Mouse (Mus musculus) heart, embryonic 16.5 days (tissue): Measurements from ENCODE around the gene Xlr3a. TPM values are rescaled to one million over a fixed set of nuclear protein-coding genes. Genes with fewer than 3 reads are reported as not detected.
A peak's percentile ranks its signal among the peaks of the same experiment; 100 is the strongest.

Experiments used
- ATAC-seq: fragments of 200-750 bp; cut with Nextera tagmentation; replicated peaks from 2 replicates; pipeline ENCODE4 v1.8.0; 2017; ENCODE audit warnings: moderate number of reproducible peaks; ENCODE audit not compliant: insufficient read depth, low FRiP score; ENCODE audit errors: extremely low read depth
- H3K27ac ChIP-seq: fragments of 300-500 bp; sonication (generic); 2 replicates; pipeline ENCODE4 v1.5.1; 2014; ENCODE audit warnings: mild to moderate bottlenecking, low read length, control low read depth, moderate library complexity
- H3K27me3 ChIP-seq: fragments of 300-500 bp; sonication (generic); 2 replicates; pipeline ENCODE4 v1.6.1; 2014; ENCODE audit warnings: low read length, mixed read lengths; ENCODE audit not compliant: control insufficient read depth, insufficient read depth
- H3K36me3 ChIP-seq: fragments of 300-500 bp; sonication (generic); 2 replicates; pipeline ENCODE4 v1.6.1; 2014; ENCODE audit not compliant: control insufficient read depth, insufficient read depth
- H3K4me1 ChIP-seq: fragments of 300-500 bp; sonication (generic); 2 replicates; pipeline ENCODE4 v1.6.1; 2014; ENCODE audit warnings: low read length, mixed read lengths; ENCODE audit not compliant: control insufficient read depth, insufficient read depth
- H3K4me2 ChIP-seq: fragments of 300-500 bp; sonication (generic); 2 replicates; pipeline ENCODE4 v1.6.1; 2014; ENCODE audit warnings: low read depth, mild to moderate bottlenecking, control low read depth, low read length
- H3K4me3 ChIP-seq: fragments of 300-500 bp; sonication (generic); 2 replicates; pipeline ENCODE4 v1.5.1; 2014; ENCODE audit warnings: mild to moderate bottlenecking, control low read depth, low read length
- H3K9ac ChIP-seq: fragments of 300-500 bp; sonication (generic); 2 replicates; pipeline ENCODE4 v1.6.1; 2014; ENCODE audit warnings: low read length, control low read depth
- H3K9me3 ChIP-seq: fragments of 300-500 bp; sonication (generic); replicated peaks from 2 replicates; pipeline ENCODE4 v1.6.1; 2016; ENCODE audit warnings: low read length; ENCODE audit not compliant: control insufficient read depth
- WGBS: fragments of 180-500 bp; shearing (Covaris S2); extraction: QIAGEN DNeasy Blood & Tissue Kit; methylation state at CpG from one replicate; pipeline ENCODE4 v1.1.7; 2014; 5-methylcytosine and 5-hydroxymethylcytosine counted together
- polyA plus RNA-seq: library from polyadenylated mRNA; unstranded; fragments of >200 nt; fragmentation: Nextera tagmentation; extraction: Ambion mirVana; gene quantifications from 2 replicates; pipeline ENCODE4 v1.2.1, GENCODE M21; 2015

Xlr3a gene
- polyA plus RNA-seq, 1 experiment from 2014 or later, result 1.8 TPM

- H3K27ac ChIP-seq, result no peak overlapping the region
- ATAC-seq, result no peak
- H3K4me1 ChIP-seq, result no peaks in the 10 kb centered on the region
- no peak overlapping the region for H3K9ac ChIP-seq
- H3K4me2 ChIP-seq, result no peak overlapping the region
- H3K27me3 ChIP-seq, result peaks cover 2% of the 10 kb centered on the region; the same call in 1 of the 2 replicates
- no peak overlapping the region for H3K4me3 ChIP-seq
- no peaks in the 10 kb centered on the region for H3K36me3 ChIP-seq
- WGBS, result 33% methylated on average over 5 of the region's 5 CpGs
- no peaks in the 10 kb centered on the region for H3K9me3 ChIP-seq
These were observed 34.6 kb downstream of the Xlr3a start for GRCm38 (mm10) chrX:73062323-73062722.

GRCm38 (mm10) chrX:73061528-73061927, 35.4 kb downstream of the Xlr3a start:
- ATAC-seq, result no peak
- 79% methylated on average over 1 of the region's 1 CpGs for WGBS
- no peak overlapping the region for H3K27ac ChIP-seq
- H3K27me3 ChIP-seq, result peaks cover 2% of the 10 kb centered on the region; the same call in 1 of the 2 replicates
- no peak overlapping the region for H3K4me2 ChIP-seq
- no peaks in the 10 kb centered on the region for H3K4me1 ChIP-seq
- H3K36me3 ChIP-seq, result no peaks in the 10 kb centered on the region
- H3K4me3 ChIP-seq, result no peak overlapping the region
- no peak overlapping the region for H3K9ac ChIP-seq
- H3K9me3 ChIP-seq, result no peaks in the 10 kb centered on the region

- Histone ChIP-seq H3K9ac (no peak overlapping the region), H3K4me2 (peak overlapping the region; percentile 41), H3K27me3 (no peaks in the 10 kb centered on the region), H3K9me3 (no peaks in the 10 kb centered on the region), H3K27ac (no peak overlapping the region), H3K4me1 (no peaks in the 10 kb centered on the region), H3K4me3 (no peak overlapping the region), H3K36me3 (no peaks in the 10 kb centered on the region)
- ATAC-seq, result peak; percentile 91
- 14% methylated on average over 14 of the region's 14 CpGs for WGBS
These were observed 42.9 kb downstream of the Xlr3a start for GRCm38 (mm10) chrX:73053860-73054563.

GRCm38 (mm10) chrX:73039666-73040065, 57.2 kb downstream of the Xlr3a start:
- no peak for ATAC-seq
- no peak overlapping the region for H3K27ac ChIP-seq

GRCm38 (mm10) chrX:73038831-73039230, 58.1 kb downstream of the Xlr3a start:
- no peaks in the 10 kb centered on the region for H3K9me3 ChIP-seq
- no peak overlapping the region for H3K27ac ChIP-seq
- WGBS, result 75% methylated on average over 8 of the region's 8 CpGs
- no peaks in the 10 kb centered on the region; the same call in 1 of the 2 replicates for H3K27me3 ChIP-seq
- no peak overlapping the region for H3K9ac ChIP-seq
- H3K4me3 ChIP-seq, result no peak overlapping the region
- no peaks in the 10 kb centered on the region for H3K4me1 ChIP-seq
- no peak for ATAC-seq
- H3K4me2 ChIP-seq, result no peak overlapping the region
- no peaks in the 10 kb centered on the region for H3K36me3 ChIP-seq

More at GRCm38 (mm10) chrX:73039666-73040065, 57.2 kb downstream of the Xlr3a start:
- H3K9me3 ChIP-seq, result no peaks in the 10 kb centered on the region
- H3K4me3 ChIP-seq, result no peak overlapping the region
- no peak overlapping the region for H3K4me2 ChIP-seq
- H3K9ac ChIP-seq, result no peak overlapping the region
- H3K36me3 ChIP-seq, result no peaks in the 10 kb centered on the region
- no peaks in the 10 kb centered on the region; the same call in 1 of the 2 replicates for H3K27me3 ChIP-seq
- no peaks in the 10 kb centered on the region for H3K4me1 ChIP-seq
- 79% methylated on average over 12 of the region's 12 CpGs for WGBS

- 83% methylated on average over 1 of the region's 1 CpGs for WGBS
- H3K27ac ChIP-seq, result no peak within 1 kb of the TSS
- no peak for ATAC-seq
These were observed 59.9 kb downstream of the Xlr3a start, which contains the start of gene Pnma5 for GRCm38 (mm10) chrX:73037003-73037402. Gene Pnma5 (minus strand): TSS chrX:73037103.

More at GRCm38 (mm10) chrX:73037003-73037402, 59.9 kb downstream of the Xlr3a start, which contains the start of gene Pnma5:
- Histone ChIP-seq H3K27me3 (no peaks in the 10 kb centered on the region; the same call in none of the 2 replicates), H3K36me3 (no peaks in the 10 kb centered on the region), H3K4me3 (no peak within 1 kb of the TSS), H3K4me2 (no peak within 1 kb of the TSS), H3K4me1 (no peaks in the 10 kb centered on the region), H3K9ac (no peak within 1 kb of the TSS), H3K9me3 (no peaks in the 10 kb centered on the region)

Other genes starting within 250 kb of the Xlr3a start
- gene Cetn2, start 178.7 kb downstream of the Xlr3a start, polyA plus RNA-seq, result 57.8 and 58.4 TPM in 2 replicates
- gene Nsdhl, start 178.5 kb downstream of the Xlr3a start, polyA plus RNA-seq, result 14.2 and 15.1 TPM in 2 replicates
- gene Zfp185, start 109.8 kb downstream of the Xlr3a start, polyA plus RNA-seq, result 3.3 and 3.6 TPM in 2 replicates
- not detected in 2 replicates for gene Pnma5, start 60.0 kb downstream of the Xlr3a start, polyA plus RNA-seq
- not detected in 2 replicates for gene Pnma3, start 32.3 kb downstream of the Xlr3a start, polyA plus RNA-seq
- gene Xlr4a, start 14.6 kb downstream of the Xlr3a start, polyA plus RNA-seq, result 2.6 and 4.3 TPM in 2 replicates
- gene Gm14685, start 20.0 kb upstream of the Xlr3a start, polyA plus RNA-seq, result 0.05 and 0.11 TPM in 2 replicates
- gene Xlr5b, start 51.7 kb upstream of the Xlr3a start, polyA plus RNA-seq, result not detected in 2 replicates
- gene DXBay18, start 52.4 kb upstream of the Xlr3a start, polyA plus RNA-seq, result not detected in 2 replicates
- not detected in 2 replicates for gene Spin2d, start 79.9 kb upstream of the Xlr3a start, polyA plus RNA-seq
- gene Xlr3b, start 95.1 kb upstream of the Xlr3a start, polyA plus RNA-seq, result 6.3 and 6.5 TPM in 2 replicates
- 2.4 and 4.1 TPM in 2 replicates for gene Xlr4b, start 117.2 kb upstream of the Xlr3a start, polyA plus RNA-seq
- 11.8 and 11.9 TPM in 2 replicates for gene F8a, start 131.2 kb upstream of the Xlr3a start, polyA plus RNA-seq
- 0.39 and 1.8 TPM in 2 replicates for gene Xlr4c, start 146.0 kb upstream of the Xlr3a start, polyA plus RNA-seq
- gene Xlr3c, start 168.3 kb upstream of the Xlr3a start, polyA plus RNA-seq, result not detected in 2 replicates
- not detected in 2 replicates for gene Xlr5a, start 195.9 kb upstream of the Xlr3a start, polyA plus RNA-seq
- not detected in 2 replicates for gene Xlr5c, start 195.9 kb upstream of the Xlr3a start, polyA plus RNA-seq
- not detected in 2 replicates for gene Gm45015, start 239.7 kb upstream of the Xlr3a start, polyA plus RNA-seq
- gene Zfp275, start 245.5 kb upstream of the Xlr3a start, polyA plus RNA-seq, result 8.4 and 10.0 TPM in 2 replicates